Mouse (Mus musculus) liver, embryonic 13.5 days (tissue): ENCODE measurements at regions not wholly inside any gene's neighbourhood (a gene's known extent, or its start where the extent isn't known, plus 50 kb on each side); places are given as distances from the start of the nearest gene placed in this dataset.

Experiments
- ATAC-seq: fragments of 200-750 bp; cut with Nextera tagmentation; 2 replicates; pipeline ENCODE4 v1.8.0; 2017; ENCODE audit warnings: low read depth, mild to moderate bottlenecking, moderate number of reproducible peaks, moderate library complexity
- DNase-seq: peaks from one replicate; pipeline ENCODE4 v3.0.0; 2022
- H3K27ac ChIP-seq: fragments of 300-500 bp; sonication (generic); 2 replicates; pipeline ENCODE4 v1.5.1; 2015; ENCODE audit warnings: moderate library complexity, mild to moderate bottlenecking, inconsistent platforms
- H3K27me3 ChIP-seq: fragments of 300-500 bp; sonication (generic); 2 replicates; pipeline ENCODE4 v1.6.1; 2015; ENCODE audit warnings: mild to moderate bottlenecking, inconsistent platforms
- H3K36me3 ChIP-seq: fragments of 300-500 bp; sonication (generic); 2 replicates; pipeline ENCODE4 v1.6.1; 2015; ENCODE audit warnings: mild to moderate bottlenecking, inconsistent platforms
- H3K4me1 ChIP-seq: fragments of 300-500 bp; sonication (generic); replicated peaks from 2 replicates; pipeline ENCODE4 v1.6.1; 2015; ENCODE audit warnings: inconsistent platforms
- H3K4me2 ChIP-seq: fragments of 300-500 bp; sonication (generic); 2 replicates; pipeline ENCODE4 v1.6.1; 2015; ENCODE audit warnings: inconsistent platforms, mild to moderate bottlenecking, moderate library complexity
- H3K4me3 ChIP-seq: fragments of 300-500 bp; sonication (generic); replicated peaks from 2 replicates; pipeline ENCODE4 v1.5.1; 2015; ENCODE audit warnings: mild to moderate bottlenecking, inconsistent platforms
- H3K9ac ChIP-seq: fragments of 300-500 bp; sonication (generic); 2 replicates; pipeline ENCODE4 v1.6.1; 2015; ENCODE audit warnings: mild to moderate bottlenecking, inconsistent platforms
- H3K9me3 ChIP-seq: fragments of 300-500 bp; sonication (generic); replicated peaks from 2 replicates; pipeline ENCODE4 v1.6.1; 2016; ENCODE audit warnings: inconsistent platforms
- WGBS: fragments of 180-500 bp; shearing (Covaris S2); methylation state at CpG from one replicate; pipeline ENCODE4 v1.1.7; 2015; ENCODE audit not compliant: insufficient replicate concordance; 5-methylcytosine and 5-hydroxymethylcytosine counted together

DNA sequence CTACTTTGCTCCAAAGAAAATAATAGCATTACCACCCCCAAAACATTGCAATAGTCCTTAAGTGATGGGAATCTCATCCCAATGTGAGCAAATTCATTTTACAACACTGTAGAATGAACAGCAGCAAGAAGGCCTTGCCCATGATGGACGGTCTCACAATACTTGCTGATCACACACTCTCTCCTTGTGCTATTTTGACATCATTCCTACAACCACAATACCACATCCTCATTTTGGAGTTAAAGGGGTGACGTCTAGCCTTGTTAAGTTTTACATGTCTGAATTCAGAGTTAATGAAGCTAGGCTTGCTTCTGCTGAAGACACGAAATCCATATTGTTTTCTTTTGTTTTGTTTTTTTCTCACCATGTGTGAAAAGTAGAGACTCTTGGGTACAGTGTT lies 878.2 kb downstream of the Adgrl2 start:
- Histone ChIP-seq H3K4me3 (no peak overlapping the region), H3K4me2 (no peak overlapping the region), H3K4me1 (no peaks in the 10 kb centered on the region), H3K27ac (no peak overlapping the region), H3K27me3 (no peaks in the 10 kb centered on the region), H3K9me3 (no peaks in the 10 kb centered on the region), H3K9ac (no peak overlapping the region), H3K36me3 (no peaks in the 10 kb centered on the region)
- ATAC-seq (no peak), DNase-seq (no peak)
- 36% methylated on average over 3 of the region's 3 CpGs for WGBS

DNA sequence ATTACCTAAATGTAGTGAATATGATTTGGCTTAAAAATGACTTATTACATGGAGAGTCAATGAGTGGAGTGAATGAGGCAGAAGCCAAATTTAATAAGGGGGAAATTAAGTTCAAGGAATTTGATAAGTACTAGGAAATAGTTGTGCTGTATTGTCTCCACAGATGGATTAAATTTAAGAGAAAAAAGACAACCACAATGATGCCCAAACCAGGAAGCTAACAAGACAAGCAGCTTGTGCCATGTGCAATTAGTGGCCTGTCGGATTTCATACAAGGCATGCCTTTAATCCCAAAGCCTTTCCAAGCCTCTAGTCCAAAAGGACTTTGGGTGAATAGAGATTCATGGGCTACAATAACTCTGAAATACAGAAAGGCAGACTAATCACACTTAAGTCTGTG lies 883.3 kb downstream of the Adgrl2 start:
- DNase-seq, result no peak
- Histone ChIP-seq H3K4me2 (no peak overlapping the region), H3K27ac (no peak overlapping the region), H3K27me3 (no peaks in the 10 kb centered on the region), H3K9ac (no peak overlapping the region), H3K36me3 (no peaks in the 10 kb centered on the region), H3K4me1 (no peaks in the 10 kb centered on the region), H3K9me3 (no peaks in the 10 kb centered on the region), H3K4me3 (no peak overlapping the region)
- no peak for ATAC-seq
- WGBS, result 58% methylated on average over 1 of the region's 1 CpGs

DNA sequence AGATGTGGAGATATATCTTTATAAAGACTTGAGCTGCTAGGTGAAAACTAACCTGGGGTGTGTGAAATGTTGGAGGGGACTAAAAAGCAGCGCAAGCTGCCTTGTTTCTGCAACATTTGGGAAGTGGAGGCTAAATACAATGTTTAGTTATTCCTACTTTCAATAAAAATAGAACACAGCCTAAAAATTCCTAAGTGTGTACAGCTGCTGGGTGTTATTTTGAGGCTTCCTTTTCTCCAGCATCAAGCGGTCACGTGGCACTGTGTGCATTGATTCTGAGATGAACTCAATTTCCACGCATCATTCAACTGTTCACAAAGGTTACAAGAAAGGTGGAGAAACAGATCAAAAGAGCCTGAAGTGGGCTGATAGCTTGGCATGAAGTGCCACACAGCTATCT lies 896.4 kb downstream of the Adgrl2 start:
- ATAC-seq (no peak), DNase-seq (no peak)
- Histone ChIP-seq H3K9ac (no peak overlapping the region), H3K9me3 (no peaks in the 10 kb centered on the region), H3K36me3 (no peaks in the 10 kb centered on the region), H3K27me3 (no peaks in the 10 kb centered on the region), H3K4me1 (no peaks in the 10 kb centered on the region), H3K27ac (no peak overlapping the region), H3K4me2 (no peak overlapping the region), H3K4me3 (no peak overlapping the region)
- WGBS, result 87% methylated on average over 4 of the region's 4 CpGs

DNA sequence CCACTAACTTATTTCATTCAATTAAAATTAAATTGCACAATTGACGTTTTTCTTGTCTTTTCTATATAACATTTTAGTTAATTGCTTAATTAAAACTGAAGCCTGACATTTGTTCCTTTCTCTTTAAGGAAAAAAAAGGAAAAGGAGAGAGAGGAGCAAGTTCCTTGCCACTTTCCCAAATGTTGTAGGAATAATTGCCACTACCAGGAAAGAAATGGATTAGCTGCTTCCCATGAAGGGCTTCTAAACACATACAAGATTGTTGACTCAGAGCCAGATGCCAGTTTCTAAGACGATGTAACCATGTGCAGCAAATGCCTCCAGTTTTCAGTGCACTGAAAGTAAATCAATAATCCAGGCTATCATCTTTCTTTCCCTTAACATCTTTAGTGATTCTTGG lies 914.5 kb downstream of the Adgrl2 start:
- H3K9ac ChIP-seq, result no peak overlapping the region
- no peak for DNase-seq
- H3K4me1 ChIP-seq, result no peaks in the 10 kb centered on the region
- no peaks in the 10 kb centered on the region for H3K9me3 ChIP-seq
- no peaks in the 10 kb centered on the region for H3K36me3 ChIP-seq
- H3K4me3 ChIP-seq, result no peak overlapping the region
- no peak for ATAC-seq
- WGBS, result 63% methylated on average over 2 of the region's 2 CpGs
- H3K4me2 ChIP-seq, result no peak overlapping the region
- H3K27ac ChIP-seq, result no peak overlapping the region
- no peaks in the 10 kb centered on the region for H3K27me3 ChIP-seq

DNA sequence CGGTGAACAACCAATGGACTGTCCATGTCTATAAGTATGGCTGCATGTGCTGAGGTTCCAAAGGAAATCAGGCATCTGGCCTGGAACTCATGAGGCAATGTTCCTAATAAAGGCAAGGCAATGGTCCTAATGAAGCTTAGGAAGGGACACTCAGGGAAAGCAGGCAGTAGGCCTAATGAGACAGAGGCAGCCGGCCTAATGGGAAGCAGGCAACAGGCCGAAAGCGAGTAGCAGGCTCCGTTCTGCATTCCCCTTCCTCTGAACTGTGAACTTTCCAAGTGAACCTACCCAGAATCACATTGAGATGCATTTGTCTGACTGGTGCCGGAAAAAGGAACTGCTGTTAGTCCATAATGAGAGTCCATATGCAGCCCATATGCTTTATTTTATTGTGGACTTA lies 923.7 kb downstream of the Adgrl2 start:
- H3K27ac ChIP-seq, result no peak overlapping the region
- DNase-seq (no peak), ATAC-seq (no peak)
- H3K9ac ChIP-seq, result no peak overlapping the region
- H3K27me3 ChIP-seq, result no peaks in the 10 kb centered on the region
- H3K4me3 ChIP-seq, result no peak overlapping the region
- 78% methylated on average over 6 of the region's 6 CpGs for WGBS
- no peaks in the 10 kb centered on the region for H3K4me1 ChIP-seq
- H3K9me3 ChIP-seq, result no peaks in the 10 kb centered on the region
- H3K36me3 ChIP-seq, result no peaks in the 10 kb centered on the region
- no peak overlapping the region for H3K4me2 ChIP-seq

DNA sequence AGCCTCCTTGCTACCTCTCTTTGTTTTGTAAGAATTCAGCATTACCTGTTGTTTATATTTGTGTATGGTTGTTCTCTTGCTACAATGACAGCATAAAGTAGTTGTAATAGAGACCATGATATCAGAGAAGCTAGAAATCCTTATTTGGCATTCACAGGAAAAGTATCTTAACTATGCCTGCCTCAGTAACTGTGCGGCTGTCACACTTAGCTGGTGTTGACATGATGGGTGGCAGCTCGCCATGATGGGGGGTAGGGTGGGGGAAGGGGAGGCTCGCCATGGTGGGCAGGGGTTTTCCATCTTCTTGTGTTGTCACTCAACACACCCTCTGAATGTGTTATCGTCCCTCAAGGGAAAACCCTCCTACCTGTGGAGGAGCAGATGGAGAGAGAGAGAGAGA lies 934.3 kb downstream of the Adgrl2 start:
- 55% methylated on average over 4 of the region's 4 CpGs for WGBS
- H3K4me2 ChIP-seq, result no peak overlapping the region
- no peak overlapping the region for H3K4me3 ChIP-seq
- no peaks in the 10 kb centered on the region for H3K9me3 ChIP-seq
- H3K27me3 ChIP-seq, result no peaks in the 10 kb centered on the region
- H3K27ac ChIP-seq, result no peak overlapping the region
- H3K4me1 ChIP-seq, result no peaks in the 10 kb centered on the region
- no peak overlapping the region for H3K9ac ChIP-seq
- no peaks in the 10 kb centered on the region for H3K36me3 ChIP-seq
- no peak for DNase-seq
- ATAC-seq, result no peak

DNA sequence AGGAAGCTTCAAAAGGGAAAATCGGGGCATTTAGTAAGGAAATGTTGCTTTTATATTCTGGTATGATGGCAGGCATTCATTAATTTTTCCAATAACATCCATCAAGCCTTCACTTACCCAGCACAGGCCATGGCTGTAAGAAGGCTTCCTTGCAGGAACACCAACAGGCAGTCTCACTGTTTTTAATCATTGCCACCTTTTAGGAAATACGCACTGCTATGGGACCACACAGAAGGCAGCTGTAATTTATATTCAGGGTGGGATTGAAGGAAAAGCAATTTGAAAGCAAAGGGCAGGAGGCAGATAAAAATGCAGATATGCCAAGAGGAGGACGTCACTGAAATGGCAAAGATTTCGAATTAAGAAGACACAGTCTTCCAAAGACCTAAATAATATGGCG lies 937.8 kb downstream of the Adgrl2 start:
- ATAC-seq (no peak), DNase-seq (no peak)
- Histone ChIP-seq H3K9ac (no peak overlapping the region), H3K27ac (no peak overlapping the region), H3K4me1 (no peaks in the 10 kb centered on the region), H3K9me3 (no peaks in the 10 kb centered on the region), H3K4me3 (no peak overlapping the region), H3K27me3 (no peaks in the 10 kb centered on the region), H3K4me2 (no peak overlapping the region), H3K36me3 (no peaks in the 10 kb centered on the region)
- 60% methylated on average over 5 of the region's 5 CpGs for WGBS

DNA sequence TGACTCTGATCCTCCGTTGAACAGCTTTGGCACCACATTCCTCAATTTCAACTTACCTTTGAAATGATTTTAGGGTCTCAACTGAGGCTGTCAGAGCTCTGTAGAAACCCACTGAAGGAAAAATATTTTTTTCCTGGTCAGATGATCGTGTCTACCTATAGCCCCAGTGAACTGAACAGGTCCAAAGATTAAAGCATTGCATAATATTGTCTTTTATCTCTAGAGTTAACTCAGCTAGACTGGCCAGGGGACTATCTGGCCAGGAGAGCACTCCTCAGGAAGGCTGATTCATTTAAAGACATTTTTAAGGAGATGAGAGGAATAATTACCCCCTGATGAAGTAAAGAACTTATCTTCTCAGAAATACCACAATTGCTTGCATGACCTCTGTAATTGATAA lies 942.1 kb downstream of the Adgrl2 start:
- H3K27ac ChIP-seq, result no peak overlapping the region
- WGBS, result 52% methylated on average over 2 of the region's 2 CpGs
- no peaks in the 10 kb centered on the region for H3K4me1 ChIP-seq

DNA sequence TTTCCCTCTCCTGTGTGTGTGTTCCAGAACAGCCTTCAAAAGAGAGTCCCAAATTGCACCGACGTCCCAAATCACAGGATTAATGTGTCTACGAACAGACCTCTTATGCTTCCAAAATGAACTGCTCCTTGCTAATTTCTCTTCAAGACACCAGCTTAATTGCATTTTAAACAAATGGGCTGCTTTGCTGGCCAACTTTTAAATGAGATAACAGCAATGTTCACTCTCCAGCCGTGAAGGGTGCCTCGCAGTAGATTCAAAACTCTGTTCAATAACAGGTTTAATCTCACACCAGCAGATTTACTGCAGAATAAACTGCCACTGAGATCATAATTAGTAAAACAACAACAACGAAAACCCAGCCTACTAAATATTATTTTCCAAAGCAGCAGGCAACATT lies 957.8 kb downstream of the Adgrl2 start:
- H3K4me2 ChIP-seq, result no peak overlapping the region
- 75% methylated on average over 6 of the region's 6 CpGs for WGBS
- no peaks in the 10 kb centered on the region for H3K4me1 ChIP-seq
- DNase-seq, result no peak
- ATAC-seq, result no peak
- H3K4me3 ChIP-seq, result no peak overlapping the region
- H3K9me3 ChIP-seq, result no peaks in the 10 kb centered on the region
- no peaks in the 10 kb centered on the region for H3K36me3 ChIP-seq
- H3K27ac ChIP-seq, result no peak overlapping the region
- H3K9ac ChIP-seq, result no peak overlapping the region
- no peaks in the 10 kb centered on the region for H3K27me3 ChIP-seq

More for the DNA sequence above, 942.1 kb downstream of the Adgrl2 start:
- Histone ChIP-seq H3K9ac (no peak overlapping the region), H3K36me3 (no peaks in the 10 kb centered on the region), H3K4me3 (no peak overlapping the region), H3K9me3 (no peaks in the 10 kb centered on the region), H3K4me2 (no peak overlapping the region), H3K27me3 (no peaks in the 10 kb centered on the region)
- ATAC-seq (no peak), DNase-seq (no peak)

DNA sequence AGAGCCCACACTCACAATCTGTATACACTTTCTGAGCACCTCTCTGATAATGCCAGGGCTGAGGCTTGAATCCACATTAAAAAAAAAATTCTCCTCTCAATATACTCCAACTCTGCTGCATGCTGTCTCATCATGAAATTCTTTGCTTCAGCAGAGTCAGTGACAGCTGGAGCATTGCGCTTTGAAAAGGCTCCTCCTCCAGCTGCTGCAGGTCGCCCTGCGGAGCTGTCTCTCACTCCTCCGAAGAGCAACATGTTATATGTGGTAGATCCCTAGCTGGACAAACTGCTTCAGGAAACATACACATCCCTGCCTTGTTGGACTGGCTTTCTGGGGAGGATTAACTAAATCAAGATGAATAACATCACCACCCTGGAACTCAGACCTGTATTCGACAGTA lies 984.5 kb downstream of the Adgrl2 start:
- no peak for DNase-seq
- ATAC-seq, result no peak
- no peak overlapping the region for H3K27ac ChIP-seq
- no peaks in the 10 kb centered on the region for H3K27me3 ChIP-seq
- no peaks in the 10 kb centered on the region for H3K36me3 ChIP-seq
- H3K9ac ChIP-seq, result no peak overlapping the region
- no peak overlapping the region for H3K4me3 ChIP-seq
- H3K9me3 ChIP-seq, result no peaks in the 10 kb centered on the region
- no peak overlapping the region for H3K4me2 ChIP-seq
- 59% methylated on average over 5 of the region's 5 CpGs for WGBS
- no peaks in the 10 kb centered on the region for H3K4me1 ChIP-seq

DNA sequence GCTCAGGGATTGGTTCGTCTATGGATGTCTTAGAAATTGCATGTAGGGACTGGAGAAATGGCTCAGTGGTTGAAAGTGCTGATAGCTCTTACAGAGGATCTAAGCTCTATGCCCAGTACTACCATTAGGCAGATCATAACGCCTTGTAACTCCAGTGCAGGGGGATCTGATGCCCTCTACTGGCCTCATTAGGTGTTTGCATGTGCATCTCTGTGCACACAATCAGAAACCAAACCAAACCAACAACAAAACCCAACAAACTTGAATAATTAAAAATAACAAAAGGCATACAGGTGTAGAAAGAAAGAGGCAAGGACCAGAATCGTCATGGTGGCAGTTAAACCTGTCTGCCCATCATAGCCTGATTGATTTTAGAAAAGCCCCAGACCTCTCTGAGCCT lies 986.3 kb downstream of the Adgrl2 start:
- H3K4me1 ChIP-seq, result no peaks in the 10 kb centered on the region
- no peak overlapping the region for H3K9ac ChIP-seq
- H3K9me3 ChIP-seq, result no peaks in the 10 kb centered on the region
- no peaks in the 10 kb centered on the region for H3K27me3 ChIP-seq
- DNase-seq (no peak), ATAC-seq (no peak)
- no peak overlapping the region for H3K27ac ChIP-seq
- H3K4me3 ChIP-seq, result no peak overlapping the region
- no peaks in the 10 kb centered on the region for H3K36me3 ChIP-seq
- WGBS, result 29% methylated on average over 3 of the region's 3 CpGs
- H3K4me2 ChIP-seq, result no peak overlapping the region

DNA sequence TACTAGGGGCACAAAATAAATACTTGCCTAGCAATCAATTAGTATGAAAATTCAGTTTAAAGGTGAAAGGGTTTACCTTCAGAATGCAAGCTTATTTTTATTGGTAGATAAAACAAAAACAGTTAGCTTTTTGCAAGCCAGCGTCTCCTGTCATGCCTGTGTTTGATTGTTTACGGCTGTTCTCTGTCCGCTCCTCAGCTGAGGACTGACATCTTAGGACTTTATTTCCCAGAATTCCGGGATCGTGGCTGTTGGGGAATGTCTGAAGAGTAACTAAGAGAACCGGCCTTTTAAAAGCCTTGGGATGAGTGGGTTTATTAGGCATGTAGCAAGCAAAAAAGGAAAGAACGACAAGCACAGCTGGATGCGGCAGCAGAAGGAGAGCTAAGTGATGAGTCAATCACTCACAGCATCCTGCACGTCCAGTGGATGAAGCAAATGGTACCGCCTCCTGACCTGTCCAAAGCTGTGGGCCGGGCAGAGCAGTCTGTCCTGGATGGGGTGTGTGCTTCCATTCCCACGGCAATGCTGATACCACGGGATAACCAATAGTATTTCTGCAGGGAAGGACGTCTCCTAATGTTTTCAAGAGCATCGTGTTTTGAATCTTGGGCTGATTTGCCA lies 990.9 kb downstream of the Adgrl2 start:
- WGBS, result 67% methylated on average over 15 of the region's 15 CpGs
- ATAC-seq (no peak), DNase-seq (no peak)
- no peaks in the 10 kb centered on the region for H3K9me3 ChIP-seq
- no peaks in the 10 kb centered on the region for H3K27me3 ChIP-seq
- H3K9ac ChIP-seq, result no peak overlapping the region
- H3K4me1 ChIP-seq, result no peaks in the 10 kb centered on the region
- no peak overlapping the region for H3K27ac ChIP-seq
- no peak overlapping the region for H3K4me3 ChIP-seq
- H3K4me2 ChIP-seq, result no peak overlapping the region
- H3K36me3 ChIP-seq, result no peaks in the 10 kb centered on the region
